Mouse (Mus musculus) ovary, adult 18-20 months (tissue): ENCODE data around the gene Hdac5.
"Not testable (repeated sequence)": the region's sequence is repeated elsewhere in the genome, so short reads cannot be mapped to it uniquely, and the experiment has no call there.

ENCODE experiments used
- DNase-seq: peaks from one replicate; pipeline ENCODE4 v3.0.0; 2022; ENCODE audit warnings: low spot score, mixed read lengths

Hdac5 gene

GRCm38 (mm10) chr11:102184646-102185495 lies 45.1 kb downstream of the Hdac5 start, which contains the start of gene Lsm12:
TSS of gene Lsm12 (minus strand) at chr11:102185296.
- DNase-seq: peak; percentile 90

GRCm38 (mm10) chr11:102184253-102184645 lies 45.7 kb downstream of the Hdac5 start:
- DNase-seq: no peak

DNA sequence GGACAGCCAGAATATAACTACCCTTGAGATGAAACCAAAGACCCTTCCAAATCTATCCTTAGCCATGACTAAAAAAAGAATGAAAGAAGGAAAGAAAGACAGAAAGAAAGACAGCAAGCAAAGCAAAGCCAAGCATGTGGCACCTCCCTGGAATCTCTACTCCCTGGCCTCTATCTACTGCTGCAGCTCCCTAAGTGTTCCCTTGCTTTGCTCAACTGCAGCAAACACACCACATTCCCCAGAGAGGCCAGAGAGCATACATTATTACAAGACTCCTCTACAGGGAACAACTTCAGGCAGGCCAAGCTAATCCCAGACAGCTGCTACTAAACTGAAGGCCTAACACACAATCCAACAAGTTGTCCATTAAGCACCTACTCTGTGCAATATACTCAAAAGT lies 50.1 kb downstream of the Hdac5 start:
- no peak for DNase-seq

DNA sequence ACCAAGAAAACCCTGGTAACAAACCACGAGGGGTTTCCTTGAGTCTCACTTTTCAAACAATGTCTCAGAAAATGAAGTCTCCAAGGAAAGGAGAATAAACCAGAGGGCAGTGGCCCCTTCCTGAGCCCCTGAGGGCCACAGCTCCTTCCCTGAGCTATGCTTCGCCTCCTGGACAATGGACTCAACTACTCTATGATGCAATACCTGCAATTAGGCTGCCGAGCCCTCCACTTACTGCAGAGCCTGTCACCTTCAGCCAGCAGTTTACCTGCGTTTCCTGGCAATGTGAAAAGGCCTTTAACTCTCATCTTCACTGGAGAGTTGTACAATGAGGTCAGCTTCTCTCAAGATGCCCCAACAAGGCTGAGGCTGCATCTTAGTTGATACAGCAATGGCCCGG lies 61.3 kb downstream of the Hdac5 start:
- no peak for DNase-seq

DNA sequence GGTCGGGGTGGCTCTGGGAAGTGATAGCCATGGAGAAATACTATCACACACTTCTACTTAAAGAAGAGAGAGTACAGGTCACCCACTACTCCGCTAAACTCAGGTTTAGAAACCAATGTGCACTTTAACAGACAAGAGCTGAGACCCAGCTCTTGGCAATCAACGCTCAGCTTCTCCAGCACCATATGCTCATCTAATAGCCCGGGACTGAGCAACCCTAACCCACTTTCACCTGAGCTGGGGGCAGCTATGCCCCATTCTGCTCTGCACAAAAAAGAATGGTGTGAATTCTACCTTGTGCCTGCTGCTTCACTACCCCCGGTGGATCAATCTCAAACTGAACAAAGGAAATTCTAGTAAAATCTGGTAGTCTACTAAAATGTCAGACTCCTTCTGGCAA lies 62.4 kb downstream of the Hdac5 start:
- DNase-seq: no peak

DNA sequence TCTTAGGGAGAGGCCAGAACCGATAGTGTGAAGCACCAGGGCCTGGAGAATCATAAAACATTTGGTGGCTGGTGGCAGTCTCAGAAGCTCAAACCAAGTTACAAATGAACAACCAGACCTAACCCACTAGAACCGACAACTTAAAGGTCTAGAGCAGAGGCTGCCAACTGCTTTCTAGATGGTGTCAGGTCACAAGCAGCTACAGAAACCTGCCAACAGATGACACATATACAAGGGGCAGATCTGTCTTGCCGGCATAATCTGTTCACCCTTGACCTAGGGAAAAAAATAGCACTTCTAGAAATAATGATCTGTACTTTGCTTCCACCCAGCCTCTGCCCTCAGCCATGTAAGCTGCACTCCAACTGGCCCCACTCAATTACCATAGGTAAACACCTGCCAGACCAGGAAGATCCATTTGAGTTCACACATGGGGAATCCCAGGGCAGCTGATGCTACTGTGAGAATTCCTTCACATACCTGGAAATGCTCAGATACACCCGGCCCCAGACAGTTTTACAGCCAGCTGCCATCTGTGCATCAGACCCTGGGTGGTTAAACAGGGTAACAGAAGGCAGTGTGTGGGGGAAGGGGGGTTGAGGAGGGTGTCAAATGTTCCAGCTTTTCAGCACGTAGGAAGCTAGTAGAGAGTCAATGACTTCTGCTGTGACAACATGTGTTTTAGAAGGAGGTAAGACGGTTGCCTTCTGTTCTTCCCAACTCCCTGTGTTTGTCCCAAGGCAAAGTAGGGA lies 63.8 kb downstream of the Hdac5 start:
- DNase-seq: no peak

- no peak for DNase-seq
Observed at GRCm38 (mm10) chr11:102159781-102160180, 70.2 kb downstream of the Hdac5 start.

- DNase-seq: not testable (repeated sequence)
Observed at GRCm38 (mm10) chr11:102158024-102158423, 71.9 kb downstream of the Hdac5 start.

DNA sequence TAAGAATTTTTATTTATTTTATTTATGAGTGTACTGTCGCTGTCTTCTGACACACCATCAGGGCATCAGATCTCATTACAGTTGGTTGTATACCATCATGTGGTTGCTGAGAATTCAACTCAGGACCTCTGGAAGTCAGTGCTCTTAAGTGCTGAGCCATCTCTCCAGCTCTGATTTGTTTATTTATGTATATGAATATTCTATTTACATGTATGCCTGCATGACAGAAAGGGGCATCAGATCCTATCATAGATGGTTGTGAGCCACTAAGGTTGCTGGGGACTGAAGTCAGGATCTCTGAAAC lies 73.2 kb downstream of the Hdac5 start:
- no peak for DNase-seq

- peak; percentile 85 for DNase-seq
Observed at GRCm38 (mm10) chr11:102156039-102156785, 73.8 kb downstream of the Hdac5 start, which contains the start of gene Tmem101. TSS of gene Tmem101 (minus strand) at chr11:102156404.

DNA sequence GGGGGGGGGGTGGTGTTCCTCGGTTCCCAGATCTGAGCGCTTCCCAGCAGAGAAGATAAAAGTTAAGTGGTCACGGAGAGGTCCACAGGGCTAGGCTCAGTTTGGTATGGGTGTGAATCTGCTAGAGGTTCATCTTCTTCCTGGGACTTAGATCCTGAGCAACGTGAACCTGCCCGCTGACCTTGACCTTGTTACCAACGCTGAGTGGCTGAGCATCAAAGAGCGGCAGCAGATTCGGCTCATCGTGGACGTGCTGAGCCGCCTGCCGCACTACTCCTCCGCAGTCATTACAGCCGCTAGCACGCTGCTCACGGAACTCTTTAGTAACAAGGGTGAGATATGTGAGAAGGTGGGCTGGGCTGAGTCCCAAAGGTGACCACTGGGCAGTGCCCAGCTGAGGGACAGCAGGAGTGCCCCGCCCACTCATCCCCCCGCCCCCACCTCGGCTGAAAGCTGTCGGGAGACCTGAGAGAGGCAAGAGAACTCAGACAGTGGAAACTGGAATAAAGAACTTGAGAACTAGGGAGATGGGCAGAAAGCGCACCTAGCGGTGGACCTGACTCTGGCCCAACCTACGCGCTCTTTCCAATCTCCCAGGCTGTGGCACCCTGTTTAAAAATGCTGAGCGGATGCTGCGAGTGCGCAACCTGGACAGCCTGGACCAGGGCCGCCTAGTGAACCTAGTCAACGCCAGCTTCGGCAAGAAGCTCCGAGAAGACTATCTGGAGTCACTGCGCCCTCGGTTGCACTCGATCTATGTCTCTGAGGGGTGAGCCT lies 82.6 kb downstream of the Hdac5 start:
- no peak for DNase-seq

- DNase-seq: no peak
Observed at GRCm38 (mm10) chr11:102146531-102146930, 83.4 kb downstream of the Hdac5 start.

- DNase-seq: peak; percentile 59
Observed at GRCm38 (mm10) chr11:102146005-102146404, 84.0 kb downstream of the Hdac5 start.

DNA sequence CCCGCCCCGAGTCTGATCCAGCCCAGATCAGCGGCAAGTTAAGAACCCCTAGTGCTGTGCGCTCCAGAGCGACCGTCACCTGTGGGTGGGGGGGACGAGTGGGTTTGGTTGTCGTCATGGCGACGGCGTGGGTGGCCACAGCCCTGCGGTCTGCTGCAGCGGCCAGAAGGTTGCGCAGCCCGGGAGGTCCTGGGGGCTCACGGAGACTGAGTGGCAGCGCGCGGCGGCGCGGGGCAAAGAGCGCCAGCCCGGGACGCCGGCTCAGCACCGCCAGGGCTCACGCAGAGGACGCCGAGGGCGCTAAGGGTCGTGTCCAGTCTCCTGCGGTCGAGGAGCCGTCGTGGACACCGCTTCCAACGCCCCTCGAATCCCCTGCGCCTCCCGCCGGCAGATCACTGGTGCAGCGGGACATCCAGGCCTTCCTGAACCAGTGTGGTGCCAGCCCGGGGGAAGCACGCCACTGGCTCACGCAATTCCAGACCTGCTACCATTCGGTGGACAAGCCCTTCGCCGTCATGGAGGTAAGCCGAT lies 84.4 kb downstream of the Hdac5 start, which contains the start of gene Nags:
Gene Nags (plus strand): TSS at position 43 of the 531 bp plus-strand sequence.
- DNase-seq: no peak

DNA sequence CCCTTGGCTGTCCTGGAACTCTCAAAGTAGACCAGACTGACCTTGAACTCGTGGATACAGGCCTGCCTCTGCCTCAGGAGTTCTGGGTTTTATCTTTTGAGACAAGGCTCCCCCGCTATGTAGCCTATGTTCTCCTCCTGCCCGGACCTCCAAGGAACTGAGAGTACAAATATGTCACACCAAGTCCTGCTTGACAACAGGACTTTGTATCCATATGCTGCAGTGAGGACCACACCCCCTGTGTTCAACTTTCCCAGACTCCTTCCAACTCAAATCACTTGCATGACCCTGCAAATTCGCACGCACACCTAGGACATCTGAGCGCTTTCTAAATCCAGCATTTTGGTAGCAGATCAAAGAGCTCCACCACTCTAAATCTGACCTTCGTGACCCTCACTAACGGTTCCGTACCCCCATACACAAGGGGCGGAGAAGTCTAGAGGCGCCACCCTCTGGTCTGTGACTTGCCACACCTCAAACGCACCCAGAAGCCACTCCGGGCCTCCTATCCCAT lies 85.0 kb downstream of the Hdac5 start:
- DNase-seq: no peak
